Mouse (Mus musculus) embryonic facial prominence, embryonic 12.5 days (tissue): ENCODE data around the gene Foxb2. TPM values are rescaled to one million over a fixed set of nuclear protein-coding genes. Genes with fewer than 3 reads are reported as not detected.

Source experiments
- ATAC-seq: fragments of 200-750 bp; cut with Nextera tagmentation; 2 replicates; pipeline ENCODE4 v1.8.0; 2017; ENCODE audit not compliant: insufficient number of reproducible peaks, insufficient read depth, low FRiP score, low TSS enrichment
- H3K27ac ChIP-seq: fragments of 300-500 bp; sonication (generic); 2 replicates; pipeline ENCODE4 v1.5.1; 2016; ENCODE audit warnings: mild to moderate bottlenecking
- H3K27me3 ChIP-seq: fragments of 300-500 bp; sonication (generic); 2 replicates; pipeline ENCODE4 v1.6.1; 2016; ENCODE audit warnings: mild to moderate bottlenecking, moderate library complexity
- H3K36me3 ChIP-seq: fragments of 300-500 bp; sonication (generic); 2 replicates; pipeline ENCODE4 v1.6.1; 2016; ENCODE audit warnings: mild to moderate bottlenecking
- H3K4me1 ChIP-seq: fragments of 300-500 bp; sonication (generic); 2 replicates; pipeline ENCODE4 v1.6.1; 2016
- H3K4me2 ChIP-seq: fragments of 300-500 bp; sonication (generic); replicated peaks from 2 replicates; pipeline ENCODE4 v1.6.1; 2016; ENCODE audit warnings: mild to moderate bottlenecking, moderate library complexity
- H3K4me3 ChIP-seq: fragments of 300-500 bp; sonication (generic); 2 replicates; pipeline ENCODE4 v1.5.1; 2016; ENCODE audit warnings: mild to moderate bottlenecking
- H3K9ac ChIP-seq: fragments of 300-500 bp; sonication (generic); 2 replicates; pipeline ENCODE4 v1.6.1; 2016; ENCODE audit warnings: mild to moderate bottlenecking, moderate library complexity
- H3K9me3 ChIP-seq: fragments of 300-500 bp; sonication (generic); 2 replicates; pipeline ENCODE4 v1.6.1; 2016; ENCODE audit warnings: mild to moderate bottlenecking, moderate library complexity
- WGBS: fragments of 180-500 bp; shearing (Covaris S2); methylation state at CpG from one replicate; pipeline ENCODE4 v1.1.7; 2016; 5-methylcytosine and 5-hydroxymethylcytosine counted together
- polyA plus RNA-seq: library from polyadenylated mRNA; unstranded; fragments of >200 nt; fragmentation: Nextera tagmentation; extraction: Ambion mirVana; gene quantifications from 2 replicates; pipeline ENCODE4 v1.2.1, GENCODE M21; 2016

Gene Foxb2
- 0.22 and 0.29 TPM in 2 replicates for polyA plus RNA-seq

- WGBS = under 1% methylated on average over 35 of the region's 40 CpGs
- Histone ChIP-seq H3K9me3 (no peaks in the 10 kb centered on the region), H3K27ac (no peak within 1 kb of the TSS), H3K27me3 (peaks cover 95% of the 10 kb centered on the region), H3K4me1 (peaks cover 35% of the 10 kb centered on the region), H3K36me3 (no peaks in the 10 kb centered on the region), H3K4me3 (peak within 1 kb of the TSS; percentile 44), H3K4me2 (peak within 1 kb of the TSS; percentile 71), H3K9ac (peak within 1 kb of the TSS; percentile 16)
- no peak for ATAC-seq
These were observed at the start of gene Foxb2 for GRCm38 (mm10) chr19:16873221-16873861. Gene Foxb2 (minus strand): TSS chr19:16873805.

- H3K4me2 ChIP-seq = no peak overlapping the region
- no peak overlapping the region for H3K27ac ChIP-seq
- no peak for ATAC-seq
- H3K4me1 ChIP-seq = no peaks in the 10 kb centered on the region
- no peak overlapping the region for H3K4me3 ChIP-seq
- H3K27me3 ChIP-seq = no peaks in the 10 kb centered on the region
- H3K9me3 ChIP-seq = no peaks in the 10 kb centered on the region
- H3K36me3 ChIP-seq = no peaks in the 10 kb centered on the region
- H3K9ac ChIP-seq = no peak overlapping the region
- WGBS = 83% methylated on average over 5 of the region's 5 CpGs
These were observed 37.9 kb upstream of the Foxb2 start for GRCm38 (mm10) chr19:16911507-16911906.

- no peak overlapping the region for H3K27ac ChIP-seq
- H3K9me3 ChIP-seq = no peaks in the 10 kb centered on the region
- no peaks in the 10 kb centered on the region for H3K27me3 ChIP-seq
- H3K9ac ChIP-seq = no peak overlapping the region
- H3K36me3 ChIP-seq = no peaks in the 10 kb centered on the region
- no peak overlapping the region for H3K4me2 ChIP-seq
- 77% methylated on average over 2 of the region's 2 CpGs for WGBS
- H3K4me3 ChIP-seq = no peak overlapping the region
- ATAC-seq = no peak
- H3K4me1 ChIP-seq = no peaks in the 10 kb centered on the region
These were observed 29.5 kb upstream of the Foxb2 start for GRCm38 (mm10) chr19:16903106-16903505.

GRCm38 (mm10) chr19:16899716-16900115 lies 26.1 kb upstream of the Foxb2 start:
- H3K4me3 ChIP-seq = no peak overlapping the region
- no peak overlapping the region for H3K9ac ChIP-seq
- H3K4me2 ChIP-seq = no peak overlapping the region
- H3K27ac ChIP-seq = no peak overlapping the region
- H3K9me3 ChIP-seq = no peaks in the 10 kb centered on the region
- no peak for ATAC-seq
- 53% methylated on average over 10 of the region's 10 CpGs for WGBS
- no peaks in the 10 kb centered on the region for H3K36me3 ChIP-seq
- no peaks in the 10 kb centered on the region for H3K27me3 ChIP-seq
- no peaks in the 10 kb centered on the region for H3K4me1 ChIP-seq

GRCm38 (mm10) chr19:16898576-16898975 lies 25.0 kb upstream of the Foxb2 start:
- H3K27ac ChIP-seq = no peak overlapping the region
- ATAC-seq = no peak
- no peaks in the 10 kb centered on the region for H3K4me1 ChIP-seq
- 93% methylated on average over 5 of the region's 5 CpGs for WGBS
- no peaks in the 10 kb centered on the region for H3K27me3 ChIP-seq
- no peaks in the 10 kb centered on the region for H3K9me3 ChIP-seq
- no peak overlapping the region for H3K4me2 ChIP-seq
- H3K4me3 ChIP-seq = no peak overlapping the region
- no peaks in the 10 kb centered on the region for H3K36me3 ChIP-seq
- no peak overlapping the region for H3K9ac ChIP-seq

GRCm38 (mm10) chr19:16876458-16876770 lies 2.8 kb upstream of the Foxb2 start:
- H3K4me2 ChIP-seq = peak overlapping the region; percentile 36
- H3K36me3 ChIP-seq = no peaks in the 10 kb centered on the region
- no peak for ATAC-seq
- no peak overlapping the region for H3K27ac ChIP-seq
- peak overlapping the region; percentile 12; the same call in 1 of the 2 replicates for H3K4me3 ChIP-seq
- no peak overlapping the region for H3K9ac ChIP-seq
- peaks cover 85% of the 10 kb centered on the region for H3K27me3 ChIP-seq
- no peaks in the 10 kb centered on the region for H3K9me3 ChIP-seq
- 1% methylated on average over 17 of the region's 17 CpGs for WGBS
- H3K4me1 ChIP-seq = peaks cover 35% of the 10 kb centered on the region

GRCm38 (mm10) chr19:16875631-16876457 lies 2.2 kb upstream of the Foxb2 start:
- no peak overlapping the region for H3K27ac ChIP-seq
- no peak overlapping the region for H3K9ac ChIP-seq
- no peaks in the 10 kb centered on the region for H3K9me3 ChIP-seq
- ATAC-seq = no peak
- no peaks in the 10 kb centered on the region for H3K36me3 ChIP-seq
- H3K4me3 ChIP-seq = peak overlapping the region; percentile 12; the same call in 1 of the 2 replicates
- H3K4me1 ChIP-seq = peaks cover 35% of the 10 kb centered on the region
- WGBS = 2% methylated on average over 34 of the region's 34 CpGs
- peak overlapping the region; percentile 36 for H3K4me2 ChIP-seq
- peaks cover 90% of the 10 kb centered on the region for H3K27me3 ChIP-seq

GRCm38 (mm10) chr19:16874991-16875540 lies 1.5 kb upstream of the Foxb2 start:
- H3K27ac ChIP-seq = no peak overlapping the region
- H3K9ac ChIP-seq = no peak overlapping the region
- H3K9me3 ChIP-seq = no peaks in the 10 kb centered on the region
- H3K4me2 ChIP-seq = peak overlapping the region; percentile 46; the same call in 1 of the 2 replicates
- H3K4me1 ChIP-seq = peaks cover 35% of the 10 kb centered on the region
- ATAC-seq = no peak
- WGBS = 2% methylated on average over 14 of the region's 14 CpGs
- H3K27me3 ChIP-seq = peaks cover 92% of the 10 kb centered on the region
- no peak overlapping the region for H3K4me3 ChIP-seq
- H3K36me3 ChIP-seq = no peaks in the 10 kb centered on the region

GRCm38 (mm10) chr19:16873942-16874861 lies 597 bp upstream of the Foxb2 start:
- H3K9me3 ChIP-seq = no peaks in the 10 kb centered on the region
- H3K9ac ChIP-seq = no peak overlapping the region
- no peaks in the 10 kb centered on the region for H3K36me3 ChIP-seq
- under 1% methylated on average over 55 of the region's 55 CpGs for WGBS
- no peak overlapping the region for H3K27ac ChIP-seq
- no peak for ATAC-seq
- peak overlapping the region; percentile 29 for H3K4me3 ChIP-seq
- peaks cover 95% of the 10 kb centered on the region for H3K27me3 ChIP-seq
- H3K4me1 ChIP-seq = peaks cover 35% of the 10 kb centered on the region
- H3K4me2 ChIP-seq = peak overlapping the region; percentile 46

- H3K9ac ChIP-seq = peak overlapping the region; percentile 16
- WGBS = 2% methylated on average over 77 of the region's 88 CpGs
- H3K36me3 ChIP-seq = no peaks in the 10 kb centered on the region
- H3K27ac ChIP-seq = no peak overlapping the region
- H3K27me3 ChIP-seq = peaks cover 93% of the 10 kb centered on the region
- H3K4me1 ChIP-seq = peaks cover 35% of the 10 kb centered on the region
- ATAC-seq = peak; percentile 12; the same call in 1 of the 2 replicates
- no peaks in the 10 kb centered on the region for H3K9me3 ChIP-seq
- H3K4me3 ChIP-seq = peak overlapping the region; percentile 44
- H3K4me2 ChIP-seq = peak overlapping the region; percentile 71
These were observed 1.0 kb downstream of the Foxb2 start for GRCm38 (mm10) chr19:16872331-16873180.
